Mouse (Mus musculus): ENCODE results near the gene Clpx.

DNA sequence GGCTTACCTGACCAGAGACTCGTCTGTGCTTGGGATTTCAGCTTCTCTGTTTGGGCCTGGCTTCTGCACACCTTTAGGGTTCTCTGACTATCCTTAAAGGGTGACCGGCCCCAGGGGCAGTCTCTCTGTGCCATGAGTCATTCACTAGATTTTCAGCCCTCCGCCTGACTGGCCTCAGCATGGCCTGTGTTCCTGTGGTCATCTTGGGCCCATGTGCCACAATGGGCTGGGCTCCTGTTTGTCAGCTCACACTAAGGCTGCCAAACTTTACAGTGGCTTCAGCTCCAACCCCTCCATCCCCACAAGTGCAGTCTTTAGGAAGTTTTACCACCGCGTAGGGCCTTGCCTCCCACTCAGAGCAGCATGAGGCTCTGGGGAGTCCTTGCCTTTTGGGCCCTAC lies 59.2 kb downstream of the Clpx start:
- TF ChIP-seq CTCF (IDR thresholded peaks at IDR 0.05; ENCODE audit: low read depth) = no peak
- TF ChIP-seq EP300 (IDR thresholded peaks at IDR 0.05; ENCODE audit: low read depth) = no peak

Measured in liver, embryonic 14.5 days (tissue).